Mouse (Mus musculus): Measurements from ENCODE around the gene Pinlyp. TPM values are rescaled to one million over a fixed set of nuclear protein-coding genes. Genes with fewer than 3 reads are reported as not detected.
A peak's percentile ranks its signal among the peaks of the same experiment; 100 is the strongest.

The Pinlyp gene
- total and polyA plus RNA-seq, 3 experiments, result 6.1 to 17.3 (median 6.6) TPM

DNA sequence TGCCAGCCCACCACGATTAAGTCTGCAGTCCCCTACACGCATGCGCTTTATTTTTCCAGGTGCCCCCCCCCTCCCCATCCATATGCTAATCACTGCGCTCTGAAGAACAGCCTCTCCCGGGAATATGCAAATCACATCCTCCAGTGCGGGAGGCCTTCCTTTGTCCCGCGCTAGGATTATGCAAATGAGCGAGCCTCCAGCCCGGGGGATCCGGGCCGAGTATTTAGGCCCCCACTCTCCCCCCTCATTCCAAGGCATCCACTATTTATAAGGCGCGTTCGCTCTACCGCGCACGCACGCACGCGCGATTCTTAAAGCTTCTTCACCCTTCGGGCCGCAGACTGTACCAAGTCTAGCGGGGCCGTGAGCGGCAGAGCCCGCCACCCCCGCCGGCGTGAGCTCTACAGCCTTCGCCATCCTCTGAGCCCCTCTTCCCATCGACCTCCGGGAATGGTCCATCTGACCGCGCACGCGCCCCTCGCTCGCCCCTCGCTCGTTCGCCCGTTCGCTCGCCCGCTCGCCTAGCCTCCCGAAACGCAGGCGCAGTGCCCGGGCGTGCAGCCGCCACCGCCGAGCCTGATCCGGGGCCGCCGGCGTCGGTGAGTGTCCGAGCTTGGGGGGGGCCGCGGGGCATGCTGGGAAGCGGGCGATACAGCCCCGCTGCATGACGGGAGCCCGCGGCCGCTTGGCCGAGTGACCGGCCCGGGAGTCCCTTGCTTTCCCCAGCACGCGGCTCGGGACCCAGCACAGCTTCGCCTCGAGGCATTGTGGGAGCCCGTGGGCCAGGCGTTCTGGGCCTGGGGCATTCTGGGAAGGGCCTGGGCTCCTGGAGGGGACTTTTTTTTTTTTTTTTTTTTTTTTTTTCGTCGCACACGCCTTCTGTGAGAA, 38.8 kb downstream of the Pinlyp start, which contains the start of gene Zfp428:
Gene Zfp428 (plus strand): TSS at position 169 of the 888 bp plus-strand sequence.
- Histone ChIP-seq H3K9me3 (replicated peaks; ENCODE audit: low read length) (no peaks in the 10 kb centered on the region), H3K36me3 (replicated peaks in 1 of 2; ENCODE audit: control insufficient read depth in 1 of 2, insufficient read depth in 1 of 2, low read length in 1 of 2) (peaks cover 0 to 15% of the 10 kb centered on the region in 2 experiments), H3K9ac (ENCODE audit: insufficient read depth, low read depth) (peak within 1 kb of the TSS; percentile 66), H3K27me3 (replicated peaks) (peaks cover 2% of the 10 kb centered on the region), H3K4me1 (ENCODE audit: control insufficient read depth in 1 of 2, insufficient read depth in 2 of 2) (peaks cover 0 to 25% of the 10 kb centered on the region in 2 experiments; a peak in 2 of 4 replicates), H3K79me2 (replicated peaks; ENCODE audit: control insufficient read depth, extremely low read depth, insufficient read depth, poor library complexity, severe bottlenecking) (0 out of 2 replicates have a peak, but pooled peaks cover 2% of the 10 kb centered on the region), H3K27ac (ENCODE audit: insufficient read depth, low read depth) (peak within 1 kb of the TSS; percentile 83), H3K4me3 (replicated peaks in 1 of 3; ENCODE audit: low read depth in 2 of 3, low read length in 2 of 3, poor library complexity in 1 of 3) (peak within 1 kb of the TSS; percentile 75 to 88 (median 76)), H3K4me2 (ENCODE audit: insufficient read depth, low read depth, poor library complexity, severe bottlenecking) (peak within 1 kb of the TSS; percentile 74)
- in situ Hi-C loops (cut with MboI; ENCODE audit: low pct_ligation_motif_present, low pct_unique_long_range_greater_than_20kb, low sequenced_read_pairs) (no loop called here), dilution Hi-C loops (cut with MboI; ENCODE audit: extremely low pct_ligation_motif_present, extremely low pct_unique_long_range_greater_than_20kb, low sequenced_read_pairs) (no loop called here)
- peak; percentile 92 for DNase-seq (ENCODE audit: extremely low read depth)
- TF ChIP-seq IRF4 (IDR thresholded peaks at IDR 0.05; ENCODE audit: low read depth, low read length) (peak; percentile 72), MAZ (IDR thresholded peaks at IDR 0.05; ENCODE audit: low read depth, low read length) (peak; percentile 75; the same call in 1 of the 2 replicates), TCF12 (IDR thresholded peaks at IDR 0.05; ENCODE audit: low read depth, low read length) (peak; percentile 82), ETS1 (conservative IDR thresholded peaks at IDR 0.05; ENCODE audit: low read depth, low read length) (peak; percentile 52), MXI1 (IDR thresholded peaks at IDR 0.05; ENCODE audit: low read depth, low read length) (peak; percentile 88), RAD21 (IDR thresholded peaks at IDR 0.05; ENCODE audit: low read depth, low read length) (no peak), MAX (IDR thresholded peaks at IDR 0.05; ENCODE audit: low read length) (peak; percentile 92), EP300 (IDR thresholded peaks at IDR 0.05; ENCODE audit: low read length) (peak; percentile 38; the same call in 1 of the 2 replicates), ELF1 (IDR thresholded peaks at IDR 0.05; ENCODE audit: low read depth, low read length) (no peak; the same call in none of the 2 replicates), SIN3A (IDR thresholded peaks at IDR 0.05; ENCODE audit: low read length) (peak; percentile 75), KAT2A (IDR thresholded peaks at IDR 0.05; ENCODE audit: insufficient replicate concordance, low read length) (peak; percentile 59; the same call in 1 of the 2 replicates), GABPA (IDR thresholded peaks at IDR 0.05; ENCODE audit: insufficient replicate concordance, low read depth, low read length) (no peak), ZMIZ1 (IDR thresholded peaks at IDR 0.05; ENCODE audit: low read depth, low read length) (peak; percentile 63), ZNF384 (IDR thresholded peaks at IDR 0.05; ENCODE audit: low read depth, low read length) (peak; percentile 98), MYC (IDR thresholded peaks at IDR 0.05; ENCODE audit: low read depth, low read length) (peak; percentile 80; the same call in 1 of the 2 replicates), NELFE (IDR thresholded peaks at IDR 0.05; ENCODE audit: low read depth, low read length) (peak; percentile 94), RCOR1 (conservative IDR thresholded peaks at IDR 0.05; ENCODE audit: low read depth, low read length) (peak; percentile 31; the same call in 1 of the 2 replicates), HCFC1 (IDR thresholded peaks at IDR 0.05; ENCODE audit: low read depth, low read length) (peak; percentile 68), POLR2A (IDR thresholded peaks at IDR 0.05; ENCODE audit: low read depth, low read length) (peak; percentile 94), MEF2A (IDR thresholded peaks at IDR 0.05; ENCODE audit: borderline replicate concordance, low read depth, low read length) (0 out of 2 replicates have a peak, but pooled peaks have one; percentile 54), USF1 (IDR thresholded peaks at IDR 0.05; ENCODE audit: low read depth, low read length) (no peak), USF2 (conservative IDR thresholded peaks at IDR 0.05; ENCODE audit: low read depth, low read length) (no peak), ZC3H11A (IDR thresholded peaks at IDR 0.05; ENCODE audit: low read depth, low read length) (no peak), E2F4 (IDR thresholded peaks at IDR 0.05; ENCODE audit: insufficient replicate concordance, low read depth, low read length) (0 out of 2 replicates have a peak, but pooled peaks have one; percentile 31), BHLHE40 (IDR thresholded peaks at IDR 0.05; ENCODE audit: low read depth, low read length) (peak; percentile 88), NRF1 (IDR thresholded peaks at IDR 0.05; ENCODE audit: low read depth, low read length) (peak; percentile 82), POLR2AphosphoS2 (IDR thresholded peaks at IDR 0.05; ENCODE audit: low read depth, low read length) (peak; percentile 66; the same call in 1 of the 2 replicates), TBP (conservative IDR thresholded peaks at IDR 0.05; ENCODE audit: low read depth, low read length) (peak; percentile 52; the same call in 1 of the 2 replicates)

Measured in CH12.LX (cell line).